Comparison of ENCODE assay signal across 8 mouse cellular contexts in genomic region chr11:98762756-98763501, GRCm38 (mm10). TPM values are rescaled to one million over a fixed set of nuclear protein-coding genes. Genes with fewer than 3 reads are reported as not detected.
DNase-seq lines count a peak whose midpoint lies in the region; ATAC-seq and TF ChIP-seq lines count a peak whose summit lies in the region.

No protein-coding gene starts in this region.

- H3K9me3 ChIP-seq in liver, embryonic 13.5 days (replicated peaks) = no peaks in the 10 kb centered on the region

- no peak overlapping the region for H3K4me2 ChIP-seq in liver, embryonic 13.5 days

- H3K27me3 ChIP-seq in liver, embryonic 13.5 days = no peaks in the 10 kb centered on the region

- no peak overlapping the region for H3K9ac ChIP-seq in liver, embryonic 13.5 days

- peaks cover 64% of the 10 kb centered on the region for H3K36me3 ChIP-seq in liver, embryonic 13.5 days

- DNase-seq in adrenal gland, postnatal 10 days = peak; percentile 63
- DNase-seq in adrenal gland, postnatal 4 days (ENCODE audit: low spot score in 2 of 2) = no peak
- peak; percentile 72 for DNase-seq in left cerebral cortex, adult 18-20 months (ENCODE audit: low spot score in 2 of 2)
- DNase-seq in left cerebral cortex, adult 11 months (ENCODE audit: low spot score) = no peak
- DNase-seq in liver, embryonic 13.5 days = no peak
- no peak for DNase-seq in T-cell, adult 2 months (ENCODE audit: low spot score)
- DNase-seq in frontal cortex, postnatal 10 days (ENCODE audit: low spot score in 2 of 2) = no peak

- H3K27ac ChIP-seq in embryonic fibroblast, embryonic 13.5 days (ENCODE audit: insufficient read depth, low read length) = no peak overlapping the region; the same call in 1 of the 2 replicates
- H3K27ac ChIP-seq in liver, embryonic 13.5 days = peak overlapping the region; percentile 32; the same call in 1 of the 2 replicates

- no peak overlapping the region for H3K4me3 ChIP-seq in embryonic fibroblast, embryonic 13.5 days (ENCODE audit: insufficient read depth, low read length)
- no peak overlapping the region for H3K4me3 ChIP-seq in liver, embryonic 13.5 days (replicated peaks)

- TF ChIP-seq POLR2A in embryonic fibroblast, embryonic 13.5 days (IDR thresholded peaks at IDR 0.05; ENCODE audit: low read depth, low read length) = peak; percentile 26; the same call in 1 of the 2 replicates

- H3K4me1 ChIP-seq in embryonic fibroblast, embryonic 13.5 days (ENCODE audit: control insufficient read depth, insufficient read depth, low read length) = peaks cover 13% of the 10 kb centered on the region
- H3K4me1 ChIP-seq in liver, embryonic 13.5 days (replicated peaks) = peaks cover 54% of the 10 kb centered on the region

- WGBS in liver, embryonic 13.5 days (ENCODE audit: insufficient replicate concordance) = 69% methylated on average over 17 of the region's 17 CpGs

- no peak for ATAC-seq in liver, embryonic 13.5 days (ENCODE audit: low read depth)

- TF ChIP-seq CTCF in embryonic fibroblast, embryonic 13.5 days (IDR thresholded peaks at IDR 0.05; ENCODE audit: borderline replicate concordance, insufficient read depth, low read length) = peak; percentile 12; the same call in 1 of the 2 replicates

RNA-seq across cellular contexts. Expression of gene Nr1d1, which starts 12.2 kb away (rescaled TPM):
- 10 to 100 TPM; 15.1 to 59.6 TPM for total RNA-seq in adrenal gland, postnatal 10 days (2021)
- 100 to 1,000 TPM; 104 to 115 TPM for total RNA-seq in adrenal gland, postnatal 4 days (2021)
- total RNA-seq in left cerebral cortex, adult 18-20 months (2021) = 100 to 1,000 TPM in 1 of 2 experiments, 10 to 100 TPM in 1; 87.2 to 122 TPM
- 18.7 and 23.7 TPM in 2 replicates for polyA plus RNA-seq in embryonic fibroblast, embryonic 13.5 days (2011; ENCODE audit: insufficient read length, low read depth, missing spikeins)
- polyA plus RNA-seq in liver, embryonic 13.5 days (2015; fragmentation: Nextera tagmentation; extraction: Ambion mirVana) = 0.59 and 1.0 TPM in 2 replicates

RNA-seq across cellular contexts. Expression of gene Thra, which starts 22.5 kb away (rescaled TPM):
- 100 to 1,000 TPM; 135 to 184 TPM for total RNA-seq in adrenal gland, postnatal 10 days (2021)
- 100 to 1,000 TPM; 181 to 195 TPM for total RNA-seq in adrenal gland, postnatal 4 days (2021)
- total RNA-seq in left cerebral cortex, adult 18-20 months (2021) = 100 to 1,000 TPM; 708 to 832 TPM
- 66.0 and 83.9 TPM in 2 replicates for polyA plus RNA-seq in embryonic fibroblast, embryonic 13.5 days (2011; ENCODE audit: insufficient read length, low read depth, missing spikeins)
- polyA plus RNA-seq in liver, embryonic 13.5 days (2015; fragmentation: Nextera tagmentation; extraction: Ambion mirVana) = 8.8 and 9.8 TPM in 2 replicates

RNA-seq across cellular contexts. Expression of gene Msl1, which starts 32.4 kb away (rescaled TPM):
- 10 to 100 TPM; 79.4 to 88.6 TPM for total RNA-seq in adrenal gland, postnatal 10 days (2021)
- total RNA-seq in adrenal gland, postnatal 4 days (2021) = 100 to 1,000 TPM; 119 to 121 TPM
- total RNA-seq in left cerebral cortex, adult 18-20 months (2021) = 100 to 1,000 TPM; 182 to 185 TPM
- 77.7 and 83.8 TPM in 2 replicates for polyA plus RNA-seq in embryonic fibroblast, embryonic 13.5 days (2011; ENCODE audit: insufficient read length, low read depth, missing spikeins)
- 6.8 and 6.9 TPM in 2 replicates for polyA plus RNA-seq in liver, embryonic 13.5 days (2015; fragmentation: Nextera tagmentation; extraction: Ambion mirVana)

RNA-seq across cellular contexts. Expression of gene Med24, which starts 33.7 kb away (rescaled TPM):
- total RNA-seq in adrenal gland, postnatal 10 days (2021) = 10 to 100 TPM; 40.4 to 58.0 TPM
- total RNA-seq in adrenal gland, postnatal 4 days (2021) = 10 to 100 TPM; 75.7 to 84.8 TPM
- total RNA-seq in left cerebral cortex, adult 18-20 months (2021) = 100 to 1,000 TPM; 108 to 127 TPM
- 50.1 and 58.1 TPM in 2 replicates for polyA plus RNA-seq in embryonic fibroblast, embryonic 13.5 days (2011; ENCODE audit: insufficient read length, low read depth, missing spikeins)
- 27.6 and 36.0 TPM in 2 replicates for polyA plus RNA-seq in liver, embryonic 13.5 days (2015; fragmentation: Nextera tagmentation; extraction: Ambion mirVana)

RNA-seq across cellular contexts. Expression of gene Casc3, which starts 41.8 kb away (rescaled TPM):
- 10 to 100 TPM; 31.9 to 35.7 TPM for total RNA-seq in adrenal gland, postnatal 10 days (2021)
- total RNA-seq in adrenal gland, postnatal 4 days (2021) = 10 to 100 TPM; 45.2 to 54.8 TPM
- 10 to 100 TPM; 53.0 to 57.3 TPM for total RNA-seq in left cerebral cortex, adult 18-20 months (2021)
- 29.7 and 36.7 TPM in 2 replicates for polyA plus RNA-seq in embryonic fibroblast, embryonic 13.5 days (2011; ENCODE audit: insufficient read length, low read depth, missing spikeins)
- 13.3 and 16.1 TPM in 2 replicates for polyA plus RNA-seq in liver, embryonic 13.5 days (2015; fragmentation: Nextera tagmentation; extraction: Ambion mirVana)

Comparison
In these comparisons a context has a peak if more than half of its experiments do, and no peak if none do; other contexts are left out.
1. DNase-seq: peak in adrenal gland, postnatal 10 days (single experiment) and left cerebral cortex, adult 18-20 months (2 of 2); none in adrenal gland, postnatal 4 days (0 of 2), left cerebral cortex, adult 11 months (single experiment), liver, embryonic 13.5 days (single experiment), T-cell, adult 2 months (single experiment) and frontal cortex, postnatal 10 days (0 of 2).